Mouse (Mus musculus): ENCODE results near the gene Ahnak2.

Ahnak2 gene

GRCm38 (mm10) chr12:112755900-112756299 lies 46.6 kb downstream of the Ahnak2 start:
- DNase-seq = no peak

GRCm38 (mm10) chr12:112752399-112752798 lies 50.1 kb downstream of the Ahnak2 start:
- no peak for DNase-seq

- no peak for DNase-seq
Observed at GRCm38 (mm10) chr12:112750976-112751375, 51.5 kb downstream of the Ahnak2 start.

- DNase-seq = no peak
Observed at GRCm38 (mm10) chr12:112747606-112747970, 54.9 kb downstream of the Ahnak2 start.

GRCm38 (mm10) chr12:112746808-112747605 lies 55.5 kb downstream of the Ahnak2 start:
- no peak for DNase-seq

- DNase-seq = no peak
Observed at GRCm38 (mm10) chr12:112746461-112746807, 56.0 kb downstream of the Ahnak2 start.

- DNase-seq = no peak
Observed at GRCm38 (mm10) chr12:112745716-112746115, 56.7 kb downstream of the Ahnak2 start.

- DNase-seq = no peak
Observed at GRCm38 (mm10) chr12:112744891-112745580, 57.4 kb downstream of the Ahnak2 start.

- DNase-seq = no peak
Observed at GRCm38 (mm10) chr12:112744211-112744610, 58.2 kb downstream of the Ahnak2 start.

- peak; percentile 79 for DNase-seq
Observed at GRCm38 (mm10) chr12:112743168-112743975, 59.1 kb downstream of the Ahnak2 start.

- DNase-seq = no peak
Observed at GRCm38 (mm10) chr12:112742768-112743167, 59.7 kb downstream of the Ahnak2 start.

GRCm38 (mm10) chr12:112739023-112739568 lies 63.4 kb downstream of the Ahnak2 start:
- DNase-seq = no peak

- DNase-seq = no peak
Observed at GRCm38 (mm10) chr12:112738281-112739022, 64.0 kb downstream of the Ahnak2 start.

- peak; percentile 73 for DNase-seq
Observed at GRCm38 (mm10) chr12:112737761-112738160, 64.7 kb downstream of the Ahnak2 start.

- DNase-seq = no peak
Observed at GRCm38 (mm10) chr12:112737081-112737480, 65.4 kb downstream of the Ahnak2 start.

GRCm38 (mm10) chr12:112736636-112736925 lies 65.9 kb downstream of the Ahnak2 start:
- DNase-seq = no peak

GRCm38 (mm10) chr12:112735896-112736635 lies 66.4 kb downstream of the Ahnak2 start:
- DNase-seq = no peak

GRCm38 (mm10) chr12:112734881-112735655 lies 67.4 kb downstream of the Ahnak2 start:
- DNase-seq = no peak

GRCm38 (mm10) chr12:112734108-112734820 lies 68.2 kb downstream of the Ahnak2 start:
- peak; percentile 52 for DNase-seq

GRCm38 (mm10) chr12:112732591-112732990 lies 69.9 kb downstream of the Ahnak2 start:
- DNase-seq = no peak

All from kidney, adult 18-20 months (tissue).